Mouse (Mus musculus) megakaryocyte, embryonic 14.5 days (primary cell): ENCODE measurements around the gene Tmod3. TPM values are rescaled to one million over a fixed set of nuclear protein-coding genes. Genes with fewer than 3 reads are reported as not detected.

Experiments used
- H3K27me3 ChIP-seq: replicated peaks from 2 replicates; pipeline ENCODE3; 2012; ENCODE audit warnings: inconsistent platforms
- H3K36me3 ChIP-seq: replicated peaks from 2 replicates; pipeline ENCODE3; 2012; ENCODE audit warnings: low read length, inconsistent platforms, mixed read lengths
- H3K4me1 ChIP-seq: 2 replicates; pipeline ENCODE4 v1.6.1; 2012; ENCODE audit warnings: inconsistent platforms
- H3K4me3 ChIP-seq: replicated peaks from 2 replicates; pipeline ENCODE3; 2012; ENCODE audit warnings: moderate library complexity, mild to moderate bottlenecking, inconsistent platforms
- H3K9me3 ChIP-seq: 2 replicates; pipeline ENCODE4 v1.6.1; 2012; ENCODE audit warnings: inconsistent platforms
- FLI1 ChIP-seq: IDR thresholded peaks from 2 replicates; pipeline ENCODE4 v1.6.1; 2012; ENCODE audit warnings: low read length, inconsistent platforms, mixed read lengths
- GATA1 ChIP-seq: IDR thresholded peaks from 3 replicates; pipeline ENCODE4 v1.6.1; 2012; ENCODE audit warnings: mixed read lengths, low read length, inconsistent platforms, borderline replicate concordance
- polyA plus RNA-seq: library from polyadenylated mRNA; stranded (reverse); fragments of >175 nt; gene quantifications from 2 replicates; pipeline ENCODE4 v1.2.3, GENCODE M21; 2012; ENCODE audit warnings: low replicate concordance; ENCODE audit not compliant: insufficient read depth

Tmod3 gene
- polyA plus RNA-seq, 1 experiment = 11.0 TPM

- Histone ChIP-seq H3K36me3 (peaks cover 80% of the 10 kb centered on the region), H3K9me3 (no peaks in the 10 kb centered on the region), H3K4me3 (no peak overlapping the region), H3K27me3 (no peaks in the 10 kb centered on the region), H3K4me1 (peaks cover 44% of the 10 kb centered on the region)
- TF ChIP-seq GATA1 (no peak), FLI1 (no peak)
Observed at GRCm38 (mm10) chr9:75468297-75468696, 91.2 kb downstream of the Tmod3 start.

GRCm38 (mm10) chr9:75467581-75467980 lies 91.9 kb downstream of the Tmod3 start:
- no peaks in the 10 kb centered on the region for H3K27me3 ChIP-seq
- H3K4me1 ChIP-seq = peaks cover 47% of the 10 kb centered on the region
- peaks cover 80% of the 10 kb centered on the region for H3K36me3 ChIP-seq
- H3K9me3 ChIP-seq = no peaks in the 10 kb centered on the region
- no peak for TF ChIP-seq GATA1
- no peak for TF ChIP-seq FLI1
- no peak overlapping the region for H3K4me3 ChIP-seq

GRCm38 (mm10) chr9:75466641-75467040 lies 92.8 kb downstream of the Tmod3 start:
- H3K36me3 ChIP-seq = peaks cover 80% of the 10 kb centered on the region

GRCm38 (mm10) chr9:75465856-75466255 lies 93.6 kb downstream of the Tmod3 start:
- Histone ChIP-seq H3K4me1 (peaks cover 47% of the 10 kb centered on the region), H3K4me3 (peak overlapping the region; percentile 42), H3K36me3 (peaks cover 80% of the 10 kb centered on the region), H3K9me3 (no peaks in the 10 kb centered on the region), H3K27me3 (no peaks in the 10 kb centered on the region)
- no peak for TF ChIP-seq GATA1
- no peak for TF ChIP-seq FLI1

More at GRCm38 (mm10) chr9:75466641-75467040, 92.8 kb downstream of the Tmod3 start:
- H3K9me3 ChIP-seq = no peaks in the 10 kb centered on the region
- H3K4me3 ChIP-seq = no peak overlapping the region
- H3K27me3 ChIP-seq = no peaks in the 10 kb centered on the region
- H3K4me1 ChIP-seq = peaks cover 47% of the 10 kb centered on the region
- TF ChIP-seq GATA1 = no peak
- TF ChIP-seq FLI1 = no peak

- Histone ChIP-seq H3K9me3 (no peaks in the 10 kb centered on the region), H3K4me3 (no peak overlapping the region), H3K36me3 (peaks cover 89% of the 10 kb centered on the region), H3K27me3 (no peaks in the 10 kb centered on the region), H3K4me1 (peaks cover 43% of the 10 kb centered on the region)
- TF ChIP-seq FLI1 = no peak
- no peak for TF ChIP-seq GATA1
Observed at GRCm38 (mm10) chr9:75463050-75463660, 96.3 kb downstream of the Tmod3 start.

- no peak overlapping the region for H3K4me3 ChIP-seq
- H3K4me1 ChIP-seq = peaks cover 3% of the 10 kb centered on the region; the same call in 1 of the 2 replicates
- H3K27me3 ChIP-seq = no peaks in the 10 kb centered on the region
- H3K36me3 ChIP-seq = peaks cover 93% of the 10 kb centered on the region
- no peak for TF ChIP-seq FLI1
- no peak for TF ChIP-seq GATA1
- peaks cover 4% of the 10 kb centered on the region; the same call in 1 of the 2 replicates for H3K9me3 ChIP-seq
Observed at GRCm38 (mm10) chr9:75455684-75456083, 103.8 kb downstream of the Tmod3 start.

- TF ChIP-seq FLI1 (no peak), GATA1 (no peak)
- H3K27me3 ChIP-seq = no peaks in the 10 kb centered on the region
- H3K4me1 ChIP-seq = peaks cover 11% of the 10 kb centered on the region
- no peak overlapping the region for H3K4me3 ChIP-seq
- H3K36me3 ChIP-seq = peaks cover 95% of the 10 kb centered on the region
- H3K9me3 ChIP-seq = peaks cover 4% of the 10 kb centered on the region; the same call in 1 of the 2 replicates
Observed at GRCm38 (mm10) chr9:75453994-75454393, 105.5 kb downstream of the Tmod3 start.

GRCm38 (mm10) chr9:75448021-75448420 lies 111.4 kb downstream of the Tmod3 start:
- H3K9me3 ChIP-seq = peaks cover 4% of the 10 kb centered on the region; the same call in 1 of the 2 replicates
- no peak overlapping the region for H3K4me3 ChIP-seq
- H3K27me3 ChIP-seq = no peaks in the 10 kb centered on the region
- TF ChIP-seq FLI1 (no peak), GATA1 (no peak)
- peaks cover 89% of the 10 kb centered on the region for H3K36me3 ChIP-seq
- H3K4me1 ChIP-seq = peaks cover 31% of the 10 kb centered on the region

Other genes starting within 250 kb of the Tmod3 start
- gene Bcl2l10, start 211.9 kb downstream of the Tmod3 start, polyA plus RNA-seq = not detected in 2 replicates
- gene Mapk6, start 149.7 kb downstream of the Tmod3 start, polyA plus RNA-seq = 31.3 and 53.1 TPM in 2 replicates
- gene Leo1, start 118.1 kb downstream of the Tmod3 start, polyA plus RNA-seq = 3.6 and 17.0 TPM in 2 replicates
- not detected in 2 replicates for gene Tmod2, start 51.7 kb upstream of the Tmod3 start, polyA plus RNA-seq
- gene Lysmd2, start 66.1 kb upstream of the Tmod3 start, polyA plus RNA-seq = 11.9 and 13.2 TPM in 2 replicates
- not detected in 2 replicates for gene Scg3, start 124.4 kb upstream of the Tmod3 start, polyA plus RNA-seq
- gene Bmp5, start 215.7 kb upstream of the Tmod3 start, polyA plus RNA-seq = not detected in 2 replicates